Mouse (Mus musculus) spleen, adult 2 months (tissue): ENCODE measurements around the gene Arhgef7. TPM values are rescaled to one million over a fixed set of nuclear protein-coding genes. Genes with fewer than 3 reads are reported as not detected.

Experiments
- DNase-seq, 2 experiments: peaks; one replicate each; pipeline versions ENCODE4 v3.0.0 to v3.0.0-alpha.2; 2012 to 2021; ENCODE audit warnings: low spot score in 2 of 2, low read depth in 1 of 2
- H3K27ac ChIP-seq: fragments of 200-500 bp; 2 replicates; pipeline ENCODE4 v1.5.1; 2012; ENCODE audit warnings: low read length, inconsistent platforms; ENCODE audit not compliant: insufficient read depth
- H3K27me3 ChIP-seq: fragments of 200-500 bp; 2 replicates; pipeline ENCODE4 v1.6.1; 2012; ENCODE audit warnings: mild to moderate bottlenecking, moderate library complexity, low read length, inconsistent platforms; ENCODE audit not compliant: control insufficient read depth, insufficient read depth
- H3K36me3 ChIP-seq: fragments of 200-500 bp; 2 replicates; pipeline ENCODE4 v1.6.1; 2012; ENCODE audit warnings: mild to moderate bottlenecking, low read length, inconsistent platforms; ENCODE audit not compliant: control insufficient read depth, insufficient read depth
- H3K4me1 ChIP-seq: fragments of 200-500 bp; 2 replicates; pipeline ENCODE4 v1.6.1; 2011; ENCODE audit warnings: inconsistent platforms; ENCODE audit not compliant: control insufficient read depth, insufficient read depth, insufficient read length
- H3K4me3 ChIP-seq: fragments of 200-500 bp; 2 replicates; pipeline ENCODE4 v1.5.1; 2011; ENCODE audit warnings: mild to moderate bottlenecking, inconsistent platforms; ENCODE audit not compliant: insufficient read depth, insufficient read length; ENCODE audit errors: extremely low read depth
- CTCF ChIP-seq: fragments of 200-500 bp; IDR thresholded peaks from 2 replicates; pipeline ENCODE4 v1.5.1; 2011; ENCODE audit warnings: mild to moderate bottlenecking, inconsistent platforms; ENCODE audit not compliant: insufficient read depth, insufficient read length, insufficient replicate concordance; ENCODE audit errors: extremely low read depth
- POLR2A ChIP-seq: fragments of 200-500 bp; IDR thresholded peaks from 2 replicates; pipeline ENCODE4 v1.6.1; 2011; ENCODE audit warnings: low read depth, low read length, inconsistent platforms
- WGBS: fragments of 180-500 bp; shearing (Covaris S2); methylation state at CpG from one replicate; pipeline ENCODE4 v1.1.7; 2018; 5-methylcytosine and 5-hydroxymethylcytosine counted together
- polyA plus RNA-seq: library from polyadenylated mRNA; depleted of rRNA; stranded (reverse); fragments of >200 nt; gene quantifications from 2 replicates; pipeline ENCODE4 v1.2.3, GENCODE M21; 2012

Arhgef7 gene
- polyA plus RNA-seq, 1 experiment = 21.9 TPM

DNA sequence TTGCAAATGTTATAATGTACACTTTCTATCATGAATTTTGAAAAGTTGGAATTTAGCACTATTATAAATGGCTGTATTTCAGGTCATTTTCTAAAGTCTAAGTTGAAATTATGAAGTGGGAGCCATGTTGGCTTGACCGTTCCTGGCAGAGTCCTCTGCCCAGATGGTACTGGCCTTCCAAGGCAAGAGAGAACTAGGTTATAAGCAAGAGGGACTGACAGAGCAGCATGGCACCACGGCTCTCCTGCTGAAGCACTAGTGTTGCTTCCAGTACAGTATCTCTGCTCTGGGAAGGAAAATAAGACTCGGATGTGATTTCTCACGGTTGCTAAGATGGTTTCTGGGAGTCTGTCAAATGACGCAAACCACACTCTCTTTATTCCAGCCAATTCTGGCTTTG, 34.5 kb downstream of the Arhgef7 start:
- WGBS = 89% methylated on average over 5 of the region's 5 CpGs
- DNase-seq = no peak
- no peaks in the 10 kb centered on the region for H3K27me3 ChIP-seq
- TF ChIP-seq CTCF (no peak), POLR2A (no peak)
- H3K4me1 ChIP-seq = peaks cover 3% of the 10 kb centered on the region; the same call in 1 of the 2 replicates
- no peak overlapping the region for H3K4me3 ChIP-seq
- H3K36me3 ChIP-seq = no peaks in the 10 kb centered on the region
- no peak overlapping the region for H3K27ac ChIP-seq

DNA sequence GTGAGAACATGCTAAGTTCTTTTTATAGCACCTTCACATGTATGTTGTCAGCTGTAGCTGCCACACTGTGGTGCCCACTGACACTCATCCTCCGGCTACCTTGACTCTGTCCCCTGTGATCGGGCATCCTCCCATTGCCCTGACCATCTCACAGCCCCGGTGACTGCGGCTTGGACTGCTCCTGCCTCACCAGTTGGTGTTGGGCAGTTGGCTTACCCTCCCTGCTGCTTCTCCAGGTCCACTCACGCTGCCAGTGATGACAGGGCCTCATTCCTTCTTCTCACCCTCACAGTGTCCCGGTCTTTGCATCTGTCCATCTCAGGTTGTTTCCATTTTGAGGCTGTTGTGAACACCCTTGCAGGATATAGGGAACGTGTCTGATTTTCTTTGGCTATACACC, 35.3 kb downstream of the Arhgef7 start:
- no peak for DNase-seq
- Histone ChIP-seq H3K27ac (no peak overlapping the region), H3K27me3 (no peaks in the 10 kb centered on the region), H3K4me3 (no peak overlapping the region), H3K36me3 (no peaks in the 10 kb centered on the region), H3K4me1 (peaks cover 4% of the 10 kb centered on the region; the same call in 1 of the 2 replicates)
- WGBS = 96% methylated on average over 7 of the region's 7 CpGs
- TF ChIP-seq POLR2A (no peak), CTCF (no peak)

DNA sequence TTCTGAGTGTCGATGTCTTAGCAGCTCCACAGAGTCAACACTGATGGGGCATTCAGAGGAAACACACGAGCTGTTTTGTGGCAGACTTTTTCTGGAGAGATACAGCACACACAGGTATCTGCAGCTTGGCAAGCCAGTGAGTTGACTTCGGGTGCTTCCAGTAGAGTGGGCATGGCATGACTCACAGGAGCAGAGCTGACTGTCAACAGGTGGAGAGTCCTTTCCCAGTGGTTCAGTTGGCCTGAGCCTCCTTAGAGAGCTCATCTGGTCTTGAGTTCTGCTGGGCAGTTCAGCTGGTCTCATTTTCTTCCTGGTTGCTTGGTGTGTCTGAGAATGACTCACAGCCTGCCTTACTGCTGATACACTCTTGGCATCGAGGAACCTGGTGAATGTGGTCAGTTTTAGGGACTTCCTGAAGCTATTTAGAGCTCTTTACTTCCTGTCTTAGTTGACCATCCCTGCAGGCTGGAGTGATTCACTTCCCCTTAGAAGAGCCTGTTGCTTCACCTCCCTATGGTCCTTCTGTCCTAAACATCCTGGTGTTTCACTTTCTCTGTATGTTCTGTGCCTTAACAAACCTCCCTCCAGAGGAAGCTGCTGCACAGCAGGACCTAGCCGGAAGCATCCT, 39.8 kb downstream of the Arhgef7 start:
- TF ChIP-seq POLR2A = no peak
- TF ChIP-seq CTCF = no peak
- H3K27me3 ChIP-seq = no peaks in the 10 kb centered on the region
- WGBS = 61% methylated on average over 5 of the region's 5 CpGs
- H3K27ac ChIP-seq = no peak overlapping the region
- DNase-seq = no peak
- H3K36me3 ChIP-seq = no peaks in the 10 kb centered on the region
- peaks cover 4% of the 10 kb centered on the region; the same call in 1 of the 2 replicates for H3K4me1 ChIP-seq
- no peak overlapping the region for H3K4me3 ChIP-seq

DNA sequence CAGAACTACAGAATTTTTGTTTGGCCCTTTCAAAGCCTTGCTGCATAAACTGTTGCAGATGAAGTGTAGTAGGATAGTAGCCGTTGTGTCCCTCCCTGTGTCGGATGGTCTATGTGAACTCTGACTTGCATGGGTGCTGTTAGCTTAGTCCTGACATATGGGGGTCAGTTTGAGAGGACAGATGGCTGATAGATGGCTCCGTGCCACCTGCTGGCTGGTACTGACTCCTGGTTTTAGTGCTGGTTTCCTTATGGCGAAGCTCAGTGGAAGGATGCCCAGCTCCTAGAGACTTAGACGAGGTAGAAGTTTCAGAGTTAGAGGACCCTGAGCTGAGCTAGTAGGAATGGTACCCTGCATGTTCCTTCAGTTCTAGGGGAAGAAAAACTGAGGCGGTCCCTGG, 42.5 kb downstream of the Arhgef7 start:
- H3K27me3 ChIP-seq = no peaks in the 10 kb centered on the region
- peaks cover 4% of the 10 kb centered on the region; the same call in 1 of the 2 replicates for H3K4me1 ChIP-seq
- 93% methylated on average over 6 of the region's 6 CpGs for WGBS
- TF ChIP-seq CTCF (no peak), POLR2A (no peak)
- H3K4me3 ChIP-seq = no peak overlapping the region
- no peak overlapping the region for H3K27ac ChIP-seq
- no peak for DNase-seq
- H3K36me3 ChIP-seq = no peaks in the 10 kb centered on the region

DNA sequence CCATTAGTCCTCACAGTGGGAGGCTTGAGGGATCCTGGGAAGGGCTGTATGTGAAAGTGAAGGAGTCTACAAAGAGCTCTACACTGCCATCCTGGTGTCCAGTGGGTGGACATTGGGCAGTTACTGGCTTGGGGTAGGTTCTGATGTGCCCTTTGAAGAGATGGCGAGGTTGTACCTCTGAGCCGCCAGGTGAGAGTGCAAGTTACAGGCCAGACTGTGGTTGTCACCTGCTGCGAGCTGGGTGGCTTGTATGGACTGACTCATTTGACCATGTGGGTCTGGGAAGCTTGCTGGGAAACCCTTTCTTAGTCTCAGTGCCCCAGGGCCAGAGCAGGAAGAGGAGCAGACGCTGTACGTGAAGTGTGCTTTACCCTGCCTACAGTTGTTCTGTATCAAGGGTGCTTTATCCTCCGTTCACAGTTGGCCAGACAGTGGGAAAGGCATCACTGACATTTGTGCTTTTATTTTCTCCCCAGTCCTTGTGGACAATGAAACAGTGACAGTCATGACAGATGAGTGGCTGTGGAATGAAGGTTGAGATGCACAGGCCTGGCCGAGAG, 43.1 kb downstream of the Arhgef7 start:
- H3K36me3 ChIP-seq = no peaks in the 10 kb centered on the region
- no peaks in the 10 kb centered on the region for H3K27me3 ChIP-seq
- no peak for TF ChIP-seq POLR2A
- TF ChIP-seq CTCF = no peak
- H3K4me1 ChIP-seq = peaks cover 4% of the 10 kb centered on the region; the same call in 1 of the 2 replicates
- no peak overlapping the region for H3K27ac ChIP-seq
- no peak overlapping the region for H3K4me3 ChIP-seq
- no peak for DNase-seq
- 90% methylated on average over 7 of the region's 7 CpGs for WGBS

DNA sequence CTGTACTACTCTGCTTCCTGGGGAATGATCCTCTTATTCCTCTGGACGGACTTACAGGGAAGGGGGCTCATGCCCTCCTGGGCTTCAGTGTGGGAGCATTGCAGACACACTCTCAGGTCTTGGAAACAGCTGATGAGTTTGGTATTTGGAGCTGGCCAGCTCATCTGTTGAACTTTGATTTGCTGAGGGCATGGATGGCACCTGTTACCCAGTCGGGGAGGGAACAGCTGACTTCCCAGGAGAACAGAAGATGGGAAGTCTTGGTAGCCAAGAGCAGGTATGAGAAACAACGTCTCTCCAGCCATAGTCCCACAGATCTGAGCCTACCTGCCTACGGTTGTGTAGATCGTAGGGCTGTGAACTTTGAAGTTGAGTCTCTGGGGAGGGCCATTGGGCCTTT, 44.1 kb downstream of the Arhgef7 start:
- no peak overlapping the region for H3K4me3 ChIP-seq
- peaks cover 4% of the 10 kb centered on the region; the same call in 1 of the 2 replicates for H3K4me1 ChIP-seq
- TF ChIP-seq POLR2A (no peak), CTCF (no peak)
- no peaks in the 10 kb centered on the region for H3K27me3 ChIP-seq
- WGBS = 93% methylated on average over 5 of the region's 5 CpGs
- H3K27ac ChIP-seq = no peak overlapping the region
- no peaks in the 10 kb centered on the region for H3K36me3 ChIP-seq
- no peak for DNase-seq

DNA sequence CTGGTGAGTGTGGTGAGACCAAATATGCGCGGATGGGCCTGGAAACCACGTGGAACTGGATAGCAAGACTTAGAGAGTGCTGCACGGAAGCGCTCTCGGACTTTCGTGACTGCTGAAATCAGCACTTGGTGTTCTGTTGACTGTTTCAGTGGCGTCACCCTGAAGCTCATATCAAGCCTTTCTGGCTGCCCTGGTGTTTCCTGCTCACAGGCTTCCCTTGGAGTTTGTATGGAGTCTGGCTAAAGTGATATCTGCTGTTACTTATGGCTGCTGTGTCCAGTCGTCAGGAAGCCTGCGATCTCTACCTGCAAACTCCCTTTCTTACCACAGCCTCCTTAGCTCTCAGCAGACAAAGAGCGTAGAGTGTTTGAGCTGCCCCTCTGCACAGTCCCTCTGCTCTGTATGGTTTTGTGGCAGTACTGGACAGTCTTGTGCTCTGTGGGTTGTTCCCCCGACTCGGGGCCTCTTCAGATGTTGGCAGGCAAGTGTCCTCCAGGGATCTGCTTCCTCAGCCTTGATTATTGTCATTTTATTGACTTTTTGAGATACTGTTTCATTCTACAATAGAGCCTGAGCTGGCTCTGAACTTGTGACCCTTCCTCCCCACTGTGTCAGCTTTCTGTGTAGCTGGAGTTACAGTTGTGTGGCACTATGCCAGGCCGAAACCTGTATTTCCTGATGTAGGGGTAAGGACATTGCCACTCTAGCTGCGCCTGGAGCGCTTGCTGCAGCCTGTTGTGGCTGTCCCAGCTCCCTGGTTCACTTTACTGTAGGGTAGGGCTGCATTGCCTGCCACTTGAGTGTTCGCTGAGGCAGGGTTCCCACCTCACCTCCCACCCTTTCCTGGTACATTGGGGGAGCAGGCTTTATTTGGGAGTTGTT, 46.9 kb downstream of the Arhgef7 start:
- H3K36me3 ChIP-seq = no peaks in the 10 kb centered on the region
- no peaks in the 10 kb centered on the region for H3K27me3 ChIP-seq
- DNase-seq = no peak
- WGBS = 82% methylated on average over 17 of the region's 17 CpGs
- H3K4me3 ChIP-seq = no peak overlapping the region
- H3K27ac ChIP-seq = no peak overlapping the region
- H3K4me1 ChIP-seq = no peaks in the 10 kb centered on the region; the same call in 1 of the 2 replicates
- TF ChIP-seq CTCF = no peak
- no peak for TF ChIP-seq POLR2A
